Mouse (Mus musculus): ENCODE results near the gene Fgfr2. TPM values are rescaled to one million over a fixed set of nuclear protein-coding genes. Genes with fewer than 3 reads are reported as not detected.
A peak's percentile ranks its signal among the peaks of the same experiment; 100 is the strongest.

Fgfr2 gene
- polyA plus RNA-seq, 1 experiment from 2014 or later, result 24.1 TPM

- Histone ChIP-seq H3K9ac (ENCODE audit: low read depth, low read length) (no peak overlapping the region), H3K4me1 (ENCODE audit: control insufficient read depth, insufficient read depth, low read depth, low read length) (no peaks in the 10 kb centered on the region), H3K9me3 (ENCODE audit: control insufficient read depth, low read length) (no peaks in the 10 kb centered on the region), H3K4me2 (ENCODE audit: low read length) (no peak overlapping the region), H3K4me3 (ENCODE audit: low read length) (no peak overlapping the region), H3K27me3 (replicated peaks; ENCODE audit: control insufficient read depth, insufficient read depth, low read length) (no peaks in the 10 kb centered on the region), H3K36me3 (ENCODE audit: control insufficient read depth, insufficient read depth, low read length) (no peaks in the 10 kb centered on the region), H3K27ac (ENCODE audit: low read depth, low read length) (no peak overlapping the region)
- 91% methylated on average over 2 of the region's 2 CpGs for WGBS
- no peak for ATAC-seq
Measured at GRCm38 (mm10) chr7:130188108-130188507, 2935.0 kb downstream of the Fgfr2 start.

DNA sequence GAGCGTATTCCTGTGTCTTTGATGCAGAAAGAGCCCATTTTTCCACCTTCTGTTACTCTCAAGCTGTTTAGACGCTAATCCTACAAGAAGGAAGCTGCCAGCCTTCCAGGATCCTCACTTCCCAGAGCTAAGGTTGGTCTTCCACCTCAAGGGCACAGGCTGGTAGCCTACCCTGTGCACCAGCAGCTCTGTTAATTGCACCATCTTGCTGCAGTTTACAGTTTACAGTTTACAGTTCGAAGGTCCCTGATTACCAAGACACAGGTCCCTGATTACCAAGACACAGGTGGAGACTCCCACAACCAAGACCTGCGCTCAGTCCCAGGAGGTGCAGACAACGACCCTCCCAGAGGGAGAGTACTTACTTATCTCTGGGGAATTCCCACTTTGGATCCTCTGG lies 2938.3 kb downstream of the Fgfr2 start:
- Histone ChIP-seq H3K9me3 (ENCODE audit: control insufficient read depth, low read length) (no peaks in the 10 kb centered on the region), H3K36me3 (ENCODE audit: control insufficient read depth, insufficient read depth, low read length) (no peaks in the 10 kb centered on the region), H3K4me1 (ENCODE audit: control insufficient read depth, insufficient read depth, low read depth, low read length) (peaks cover 3% of the 10 kb centered on the region; the same call in 1 of the 2 replicates), H3K27ac (ENCODE audit: low read depth, low read length) (no peak overlapping the region), H3K4me2 (ENCODE audit: low read length) (no peak overlapping the region), H3K27me3 (replicated peaks; ENCODE audit: control insufficient read depth, insufficient read depth, low read length) (no peaks in the 10 kb centered on the region), H3K9ac (ENCODE audit: low read depth, low read length) (no peak overlapping the region), H3K4me3 (ENCODE audit: low read length) (no peak overlapping the region)
- ATAC-seq, result no peak
- 85% methylated on average over 5 of the region's 5 CpGs for WGBS

- Histone ChIP-seq H3K4me2 (ENCODE audit: low read length) (no peak overlapping the region), H3K36me3 (ENCODE audit: control insufficient read depth, insufficient read depth, low read length) (no peaks in the 10 kb centered on the region), H3K9ac (ENCODE audit: low read depth, low read length) (no peak overlapping the region), H3K9me3 (ENCODE audit: control insufficient read depth, low read length) (no peaks in the 10 kb centered on the region), H3K27ac (ENCODE audit: low read depth, low read length) (no peak overlapping the region), H3K4me3 (ENCODE audit: low read length) (no peak overlapping the region), H3K4me1 (ENCODE audit: control insufficient read depth, insufficient read depth, low read depth, low read length) (peaks cover 3% of the 10 kb centered on the region; the same call in 1 of the 2 replicates), H3K27me3 (replicated peaks; ENCODE audit: control insufficient read depth, insufficient read depth, low read length) (no peaks in the 10 kb centered on the region)
- ATAC-seq, result no peak
- 57% methylated on average over 5 of the region's 5 CpGs for WGBS
Measured at GRCm38 (mm10) chr7:130183960-130184359, 2939.2 kb downstream of the Fgfr2 start.

DNA sequence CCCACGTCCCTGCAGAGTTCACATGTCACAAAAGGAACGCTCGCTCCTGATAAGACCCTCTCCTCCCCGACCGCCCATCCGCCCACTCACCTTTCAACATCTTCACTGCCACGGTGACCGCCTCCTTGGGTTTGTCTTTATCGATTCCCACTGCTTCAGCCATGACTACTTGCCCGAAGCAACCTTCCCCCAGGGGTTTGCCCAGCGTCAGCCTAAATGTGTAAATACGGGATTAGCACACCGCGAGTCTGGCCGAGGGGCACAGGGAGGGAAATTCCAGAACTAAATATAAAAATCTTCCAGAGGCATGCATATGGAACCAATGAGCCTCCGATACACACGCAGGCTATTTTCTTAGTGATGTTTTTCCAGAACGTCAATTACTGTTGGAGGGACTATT lies 2940.6 kb downstream of the Fgfr2 start:
- H3K27me3 ChIP-seq (replicated peaks; ENCODE audit: control insufficient read depth, insufficient read depth, low read length), result no peaks in the 10 kb centered on the region
- no peaks in the 10 kb centered on the region for H3K9me3 ChIP-seq (ENCODE audit: control insufficient read depth, low read length)
- H3K4me1 ChIP-seq (ENCODE audit: control insufficient read depth, insufficient read depth, low read depth, low read length), result peaks cover 3% of the 10 kb centered on the region; the same call in 1 of the 2 replicates
- H3K4me3 ChIP-seq (ENCODE audit: low read length), result peak overlapping the region; percentile 14; the same call in 1 of the 2 replicates
- H3K36me3 ChIP-seq (ENCODE audit: control insufficient read depth, insufficient read depth, low read length), result no peaks in the 10 kb centered on the region
- H3K27ac ChIP-seq (ENCODE audit: low read depth, low read length), result no peak overlapping the region
- no peak for ATAC-seq
- 23% methylated on average over 18 of the region's 18 CpGs for WGBS
- H3K9ac ChIP-seq (ENCODE audit: low read depth, low read length), result no peak overlapping the region
- peak overlapping the region; percentile 48 for H3K4me2 ChIP-seq (ENCODE audit: low read length)

DNA sequence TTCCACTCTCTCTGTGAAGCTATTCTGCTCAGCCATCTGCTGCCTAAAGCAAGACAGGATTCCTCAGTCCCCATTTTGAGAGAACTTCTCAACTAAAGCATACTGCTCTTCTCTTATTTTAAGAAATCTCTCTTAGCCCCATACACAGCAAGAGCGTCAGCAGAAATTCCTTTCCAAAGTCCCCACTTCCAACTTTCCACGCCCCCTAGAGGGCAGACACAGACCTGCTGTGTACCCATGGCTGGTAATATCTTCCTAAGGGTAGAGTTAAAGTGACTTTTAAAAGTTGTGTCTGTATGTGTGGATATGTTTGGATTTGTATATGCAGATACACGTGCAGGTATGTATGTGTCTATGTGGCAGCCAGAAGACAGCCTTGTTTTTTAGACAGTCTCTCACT lies 2944.2 kb downstream of the Fgfr2 start:
- no peak for ATAC-seq
- H3K27ac ChIP-seq (ENCODE audit: low read depth, low read length), result no peak overlapping the region
- no peak overlapping the region for H3K4me2 ChIP-seq (ENCODE audit: low read length)
- H3K9ac ChIP-seq (ENCODE audit: low read depth, low read length), result no peak overlapping the region
- no peaks in the 10 kb centered on the region for H3K36me3 ChIP-seq (ENCODE audit: control insufficient read depth, insufficient read depth, low read length)
- WGBS, result 68% methylated on average over 3 of the region's 3 CpGs
- H3K4me3 ChIP-seq (ENCODE audit: low read length), result no peak overlapping the region
- H3K9me3 ChIP-seq (ENCODE audit: control insufficient read depth, low read length), result no peaks in the 10 kb centered on the region
- H3K4me1 ChIP-seq (ENCODE audit: control insufficient read depth, insufficient read depth, low read depth, low read length), result peaks cover 3% of the 10 kb centered on the region; the same call in 1 of the 2 replicates
- no peaks in the 10 kb centered on the region for H3K27me3 ChIP-seq (replicated peaks; ENCODE audit: control insufficient read depth, insufficient read depth, low read length)

- H3K36me3 ChIP-seq (ENCODE audit: control insufficient read depth, insufficient read depth, low read length), result no peaks in the 10 kb centered on the region
- H3K4me3 ChIP-seq (ENCODE audit: low read length), result no peak overlapping the region
- ATAC-seq, result no peak
- H3K9me3 ChIP-seq (ENCODE audit: control insufficient read depth, low read length), result no peaks in the 10 kb centered on the region
- no peak overlapping the region for H3K9ac ChIP-seq (ENCODE audit: low read depth, low read length)
- no peak overlapping the region for H3K4me2 ChIP-seq (ENCODE audit: low read length)
- no peaks in the 10 kb centered on the region for H3K4me1 ChIP-seq (ENCODE audit: control insufficient read depth, insufficient read depth, low read depth, low read length)
- WGBS, result 86% methylated on average over 5 of the region's 5 CpGs
- no peak overlapping the region for H3K27ac ChIP-seq (ENCODE audit: low read depth, low read length)
- H3K27me3 ChIP-seq (replicated peaks; ENCODE audit: control insufficient read depth, insufficient read depth, low read length), result no peaks in the 10 kb centered on the region
Measured at GRCm38 (mm10) chr7:130177009-130177408, 2946.1 kb downstream of the Fgfr2 start.

GRCm38 (mm10) chr7:130174525-130174924 lies 2948.6 kb downstream of the Fgfr2 start:
- Histone ChIP-seq H3K4me1 (ENCODE audit: control insufficient read depth, insufficient read depth, low read depth, low read length) (no peaks in the 10 kb centered on the region), H3K9me3 (ENCODE audit: control insufficient read depth, low read length) (no peaks in the 10 kb centered on the region), H3K9ac (ENCODE audit: low read depth, low read length) (no peak overlapping the region), H3K27ac (ENCODE audit: low read depth, low read length) (no peak overlapping the region), H3K36me3 (ENCODE audit: control insufficient read depth, insufficient read depth, low read length) (no peaks in the 10 kb centered on the region), H3K4me2 (ENCODE audit: low read length) (no peak overlapping the region), H3K27me3 (replicated peaks; ENCODE audit: control insufficient read depth, insufficient read depth, low read length) (no peaks in the 10 kb centered on the region), H3K4me3 (ENCODE audit: low read length) (no peak overlapping the region)
- 83% methylated on average over 7 of the region's 7 CpGs for WGBS
- ATAC-seq, result no peak

GRCm38 (mm10) chr7:130173914-130174313 lies 2949.2 kb downstream of the Fgfr2 start:
- Histone ChIP-seq H3K9ac (ENCODE audit: low read depth, low read length) (no peak overlapping the region), H3K9me3 (ENCODE audit: control insufficient read depth, low read length) (no peaks in the 10 kb centered on the region), H3K27ac (ENCODE audit: low read depth, low read length) (no peak overlapping the region), H3K4me3 (ENCODE audit: low read length) (no peak overlapping the region), H3K4me2 (ENCODE audit: low read length) (no peak overlapping the region), H3K36me3 (ENCODE audit: control insufficient read depth, insufficient read depth, low read length) (no peaks in the 10 kb centered on the region), H3K4me1 (ENCODE audit: control insufficient read depth, insufficient read depth, low read depth, low read length) (no peaks in the 10 kb centered on the region), H3K27me3 (replicated peaks; ENCODE audit: control insufficient read depth, insufficient read depth, low read length) (no peaks in the 10 kb centered on the region)
- 74% methylated on average over 5 of the region's 5 CpGs for WGBS
- no peak for ATAC-seq

- H3K4me2 ChIP-seq (ENCODE audit: low read length), result no peak overlapping the region
- no peak overlapping the region for H3K4me3 ChIP-seq (ENCODE audit: low read length)
- no peak overlapping the region for H3K27ac ChIP-seq (ENCODE audit: low read depth, low read length)
- WGBS, result 73% methylated on average over 8 of the region's 8 CpGs
- H3K27me3 ChIP-seq (replicated peaks; ENCODE audit: control insufficient read depth, insufficient read depth, low read length), result no peaks in the 10 kb centered on the region
- no peaks in the 10 kb centered on the region for H3K4me1 ChIP-seq (ENCODE audit: control insufficient read depth, insufficient read depth, low read depth, low read length)
- no peaks in the 10 kb centered on the region for H3K9me3 ChIP-seq (ENCODE audit: control insufficient read depth, low read length)
- no peak for ATAC-seq
- no peak overlapping the region for H3K9ac ChIP-seq (ENCODE audit: low read depth, low read length)
- no peaks in the 10 kb centered on the region for H3K36me3 ChIP-seq (ENCODE audit: control insufficient read depth, insufficient read depth, low read length)
Measured at GRCm38 (mm10) chr7:130170144-130170543, 2953.0 kb downstream of the Fgfr2 start.

DNA sequence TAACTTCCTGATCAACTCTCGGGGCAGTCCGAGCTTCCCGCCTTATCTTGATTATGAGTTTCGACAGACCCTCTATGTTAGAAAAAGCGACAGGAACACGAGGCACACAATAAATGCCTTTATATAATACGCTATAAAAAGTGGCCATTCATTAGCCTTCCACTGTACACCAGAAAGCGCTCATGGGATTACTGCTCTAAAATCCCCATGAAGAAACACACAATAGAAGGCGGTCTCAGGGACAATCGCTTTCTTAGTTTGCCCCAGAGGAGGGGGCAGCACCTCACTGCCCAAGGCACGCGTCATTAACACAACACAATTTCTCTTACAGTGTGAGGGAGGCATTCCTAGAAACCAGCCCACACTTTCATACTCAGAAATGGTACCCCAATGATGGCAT lies 2954.9 kb downstream of the Fgfr2 start:
- no peaks in the 10 kb centered on the region for H3K4me1 ChIP-seq (ENCODE audit: control insufficient read depth, insufficient read depth, low read depth, low read length)
- H3K27ac ChIP-seq (ENCODE audit: low read depth, low read length), result no peak overlapping the region
- H3K9me3 ChIP-seq (ENCODE audit: control insufficient read depth, low read length), result no peaks in the 10 kb centered on the region
- no peak for ATAC-seq
- H3K9ac ChIP-seq (ENCODE audit: low read depth, low read length), result no peak overlapping the region
- 41% methylated on average over 12 of the region's 12 CpGs for WGBS
- H3K4me2 ChIP-seq (ENCODE audit: low read length), result no peak overlapping the region
- H3K4me3 ChIP-seq (ENCODE audit: low read length), result no peak overlapping the region
- H3K36me3 ChIP-seq (ENCODE audit: control insufficient read depth, insufficient read depth, low read length), result no peaks in the 10 kb centered on the region
- H3K27me3 ChIP-seq (replicated peaks; ENCODE audit: control insufficient read depth, insufficient read depth, low read length), result no peaks in the 10 kb centered on the region
